22 mouse cellular contexts compared by ENCODE assay signal in genomic region chr11:112818651-112819270, GRCm38 (mm10). TPM values are rescaled to one million over a fixed set of nuclear protein-coding genes. Genes with fewer than 3 reads are reported as not detected.
DNase-seq lines count a peak whose midpoint lies in the region; ATAC-seq lines count a peak whose summit lies in the region.
"Had no signal": no experiment of that assay in that cellular context is flagged by ENCODE, and none has a peak within 500 bp of the region (broad histone marks: within the 10 kb centered on the region; RNA-seq: fewer than 3 reads in every experiment).

No protein-coding gene starts in this region.

- DNase-seq in forebrain, embryonic 14.5 days (ENCODE audit: low spot score) = no peak
- DNase-seq in forebrain, embryonic 11.5 days (ENCODE audit: low spot score) = no peak
- no peak for DNase-seq in lung, postnatal 25 days (ENCODE audit: low spot score)
- no peak for DNase-seq in yolk sac, embryonic 10.5 days (ENCODE audit: low spot score)
- DNase-seq: adrenal gland, postnatal 25 days; B cell, adult 2 months; cerebellum, adult 18-20 months; kidney, adult 8-10 months; kidney, postnatal 36 days; lung, adult 18-20 months had no signal

- no peaks in the 10 kb centered on the region for H3K36me3 ChIP-seq in forebrain, embryonic 14.5 days (ENCODE audit: control insufficient read depth, insufficient read depth, low read length)
- H3K36me3 ChIP-seq in forebrain, embryonic 11.5 days (ENCODE audit: control insufficient read depth, insufficient read depth, low read length) = no peaks in the 10 kb centered on the region
- no peaks in the 10 kb centered on the region for H3K36me3 ChIP-seq in lung, embryonic 16.5 days (ENCODE audit: control insufficient read depth, insufficient read depth, low read length)
- no peaks in the 10 kb centered on the region for H3K36me3 ChIP-seq in hindbrain, embryonic 12.5 days
- no peaks in the 10 kb centered on the region for H3K36me3 ChIP-seq in midbrain, embryonic 16.5 days (ENCODE audit: control insufficient read depth, insufficient read depth, low read length)
- H3K36me3 ChIP-seq: embryonic facial prominence, embryonic 13.5 days; heart, embryonic 13.5 days; limb, embryonic 13.5 days had no signal

- peaks cover 10% of the 10 kb centered on the region for H3K4me1 ChIP-seq in forebrain, embryonic 14.5 days (ENCODE audit: control insufficient read depth, insufficient read depth, low read length)
- no peaks in the 10 kb centered on the region; the same call in 1 of the 2 replicates for H3K4me1 ChIP-seq in forebrain, embryonic 11.5 days (replicated peaks; ENCODE audit: control insufficient read depth, insufficient read depth, low read length)
- H3K4me1 ChIP-seq in lung, embryonic 16.5 days (replicated peaks; ENCODE audit: control insufficient read depth, insufficient read depth, low read length) = peaks cover 6% of the 10 kb centered on the region
- peaks cover 12% of the 10 kb centered on the region for H3K4me1 ChIP-seq in hindbrain, embryonic 12.5 days
- H3K4me1 ChIP-seq in midbrain, embryonic 16.5 days (ENCODE audit: control insufficient read depth, insufficient read depth, low read length) = no peaks in the 10 kb centered on the region

- 0 out of 2 replicates have a peak, but pooled peaks have one; percentile 18 for ATAC-seq in forebrain, embryonic 14.5 days
- ATAC-seq in forebrain, embryonic 11.5 days (replicated peaks; ENCODE audit: low FRiP score) = no peak
- ATAC-seq in lung, embryonic 16.5 days (ENCODE audit: low read depth) = peak; percentile 26; the same call in 1 of the 2 replicates
- ATAC-seq in hindbrain, embryonic 12.5 days (ENCODE audit: low FRiP score) = no peak; the same call in 1 of the 2 replicates
- peak; percentile 16; the same call in 1 of the 2 replicates for ATAC-seq in midbrain, embryonic 16.5 days
- ATAC-seq in megakaryocyte, adult 5-6 weeks (ENCODE audit: poor library complexity, severe bottlenecking) = no peak
- ATAC-seq: Patski had no signal

- H3K9me3 ChIP-seq in forebrain, embryonic 14.5 days (replicated peaks; ENCODE audit: control insufficient read depth, low read length) = no peaks in the 10 kb centered on the region
- no peaks in the 10 kb centered on the region for H3K9me3 ChIP-seq in forebrain, embryonic 11.5 days (ENCODE audit: control insufficient read depth, low read length)
- H3K9me3 ChIP-seq in lung, embryonic 16.5 days (ENCODE audit: control insufficient read depth, low read length) = no peaks in the 10 kb centered on the region
- H3K9me3 ChIP-seq in hindbrain, embryonic 12.5 days (replicated peaks) = no peaks in the 10 kb centered on the region
- H3K9me3 ChIP-seq in midbrain, embryonic 16.5 days (replicated peaks; ENCODE audit: control insufficient read depth, low read length, poor library complexity, severe bottlenecking) = no peaks in the 10 kb centered on the region
- H3K9me3 ChIP-seq: embryonic facial prominence, embryonic 13.5 days; heart, embryonic 13.5 days; limb, embryonic 13.5 days had no signal

- no peaks in the 10 kb centered on the region for H3K27me3 ChIP-seq in forebrain, embryonic 14.5 days (replicated peaks; ENCODE audit: control insufficient read depth, insufficient read depth, low read length)
- no peaks in the 10 kb centered on the region for H3K27me3 ChIP-seq in forebrain, embryonic 11.5 days (ENCODE audit: control insufficient read depth, insufficient read depth, low read length)
- H3K27me3 ChIP-seq in lung, embryonic 16.5 days (ENCODE audit: control insufficient read depth, insufficient read depth, low read depth, low read length) = no peaks in the 10 kb centered on the region
- H3K27me3 ChIP-seq in hindbrain, embryonic 12.5 days = no peaks in the 10 kb centered on the region
- H3K27me3 ChIP-seq in midbrain, embryonic 16.5 days (ENCODE audit: control insufficient read depth, insufficient read depth, low read depth, low read length) = no peaks in the 10 kb centered on the region
- H3K27me3 ChIP-seq: embryonic facial prominence, embryonic 13.5 days; limb, embryonic 13.5 days; Patski had no signal

- no peak overlapping the region for H3K4me2 ChIP-seq in forebrain, embryonic 14.5 days (ENCODE audit: low read length)
- H3K4me2 ChIP-seq in forebrain, embryonic 11.5 days (ENCODE audit: low read depth, low read length, severe bottlenecking) = no peak overlapping the region
- H3K4me2 ChIP-seq in lung, embryonic 16.5 days (ENCODE audit: low read depth, low read length) = no peak overlapping the region
- no peak overlapping the region for H3K4me2 ChIP-seq in hindbrain, embryonic 12.5 days (replicated peaks)
- no peak overlapping the region for H3K4me2 ChIP-seq in midbrain, embryonic 16.5 days (ENCODE audit: low read length)
- H3K4me2 ChIP-seq: embryonic facial prominence, embryonic 13.5 days; heart, embryonic 13.5 days; limb, embryonic 13.5 days had no signal

- H3K27ac ChIP-seq in forebrain, embryonic 14.5 days (ENCODE audit: low read depth, low read length) = peak overlapping the region; percentile 10; the same call in 1 of the 2 replicates
- H3K27ac ChIP-seq in forebrain, embryonic 11.5 days (ENCODE audit: low read depth, low read length) = no peak overlapping the region
- no peak overlapping the region for H3K27ac ChIP-seq in lung, embryonic 16.5 days (ENCODE audit: low read length)
- H3K27ac ChIP-seq in hindbrain, embryonic 12.5 days = peak overlapping the region; percentile 36; the same call in 1 of the 2 replicates
- 0 out of 2 replicates have a peak overlapping the region, but pooled peaks have one; percentile 23 for H3K27ac ChIP-seq in midbrain, embryonic 16.5 days (ENCODE audit: low read length)
- H3K27ac ChIP-seq: embryonic facial prominence, embryonic 13.5 days; gastrocnemius, adult 2 months; heart, embryonic 13.5 days; limb, embryonic 13.5 days had no signal

- no peak overlapping the region for H3K9ac ChIP-seq in forebrain, embryonic 14.5 days (ENCODE audit: low read length)
- H3K9ac ChIP-seq in forebrain, embryonic 11.5 days (ENCODE audit: low read length) = no peak overlapping the region
- H3K9ac ChIP-seq in lung, embryonic 16.5 days (ENCODE audit: low read length) = no peak overlapping the region
- no peak overlapping the region for H3K9ac ChIP-seq in hindbrain, embryonic 12.5 days
- H3K9ac ChIP-seq in midbrain, embryonic 16.5 days (ENCODE audit: low read depth, low read length) = no peak overlapping the region
- H3K9ac ChIP-seq: embryonic facial prominence, embryonic 13.5 days; heart, embryonic 13.5 days; limb, embryonic 13.5 days had no signal

- 55% methylated on average over 7 of the region's 7 CpGs for WGBS in forebrain, embryonic 14.5 days
- WGBS in forebrain, embryonic 11.5 days = 68% methylated on average over 7 of the region's 7 CpGs
- 21% methylated on average over 7 of the region's 7 CpGs for WGBS in lung, embryonic 16.5 days
- 38% methylated on average over 7 of the region's 7 CpGs for WGBS in hindbrain, embryonic 12.5 days
- WGBS in midbrain, embryonic 16.5 days = 58% methylated on average over 7 of the region's 7 CpGs

- H3K4me3 ChIP-seq in forebrain, embryonic 14.5 days (ENCODE audit: low read depth, low read length) = no peak overlapping the region
- H3K4me3 ChIP-seq in forebrain, embryonic 11.5 days (ENCODE audit: low read depth, low read length) = no peak overlapping the region
- no peak overlapping the region for H3K4me3 ChIP-seq in lung, embryonic 16.5 days (ENCODE audit: low read length)
- no peak overlapping the region for H3K4me3 ChIP-seq in hindbrain, embryonic 12.5 days
- H3K4me3 ChIP-seq in midbrain, embryonic 16.5 days (ENCODE audit: low read depth, low read length) = no peak overlapping the region
- H3K4me3 ChIP-seq: embryonic facial prominence, embryonic 13.5 days; gastrocnemius, adult 2 months; heart, embryonic 13.5 days; limb, embryonic 13.5 days had no signal

RNA-seq across cellular contexts. Expression of gene Sox9, which starts 36.7 kb away (rescaled TPM):
- 43.6 and 49.4 TPM in 2 replicates for polyA plus RNA-seq in forebrain, embryonic 14.5 days (2014; fragmentation: Nextera tagmentation; extraction: Ambion mirVana)
- 165 and 180 TPM in 2 replicates for polyA plus RNA-seq in forebrain, embryonic 11.5 days (2014; fragmentation: Nextera tagmentation; extraction: Ambion mirVana)
- 48.5 and 59.5 TPM in 2 replicates for polyA plus RNA-seq in lung, embryonic 16.5 days (2015; fragmentation: Nextera tagmentation; extraction: Ambion mirVana)
- 196 and 197 TPM in 2 replicates for polyA plus RNA-seq in hindbrain, embryonic 12.5 days (2016; fragmentation: Nextera tagmentation; extraction: Ambion mirVana)
- 42.4 and 45.9 TPM in 2 replicates for polyA plus RNA-seq in midbrain, embryonic 16.5 days (2015; fragmentation: Nextera tagmentation; extraction: Ambion mirVana)
- not detected in 2 replicates for total RNA-seq in megakaryocyte, adult 5-6 weeks (2015)
- not detected in 2 replicates for total RNA-seq in megakaryocyte, adult 5-6 weeks (2017)
- total RNA-seq: granulocyte monocyte progenitor cell, adult 5-6 weeks; hematopoietic stem cell, adult 5-6 weeks; neutrophil, adult 5-6 weeks had no signal

Comparison
In these comparisons a context has a peak if more than half of its experiments do, and no peak if none do; other contexts are left out.
1. ATAC-seq: peak in forebrain, embryonic 14.5 days (single experiment), lung, embryonic 16.5 days (single experiment) and midbrain, embryonic 16.5 days (single experiment); none in forebrain, embryonic 11.5 days (single experiment), hindbrain, embryonic 12.5 days (single experiment) and megakaryocyte, adult 5-6 weeks (single experiment).
2. H3K27ac ChIP-seq: peak in forebrain, embryonic 14.5 days (single experiment), hindbrain, embryonic 12.5 days (single experiment) and midbrain, embryonic 16.5 days (single experiment); none in forebrain, embryonic 11.5 days (single experiment) and lung, embryonic 16.5 days (single experiment).